Mouse (Mus musculus): ENCODE data around the gene Pcdh19. TPM values are rescaled to one million over a fixed set of nuclear protein-coding genes. Genes with fewer than 3 reads are reported as not detected.
A peak's percentile ranks its signal among the peaks of the same experiment; 100 is the strongest.

Gene Pcdh19
- polyA plus RNA-seq, 1 experiment from 2014 or later, result 16.1 TPM

GRCm38 (mm10) chrX:133689576-133690250, 926 bp upstream of the Pcdh19 start:
- ATAC-seq (ENCODE audit: low FRiP score), result 0 out of 2 replicates have a peak, but pooled peaks have one; percentile 6
- Histone ChIP-seq H3K4me1 (no peaks in the 10 kb centered on the region), H3K9me3 (replicated peaks) (no peaks in the 10 kb centered on the region), H3K4me2 (peak overlapping the region; percentile 79), H3K4me3 (replicated peaks) (peak overlapping the region; percentile 56), H3K36me3 (no peaks in the 10 kb centered on the region), H3K27me3 (replicated peaks) (no peaks in the 10 kb centered on the region), H3K9ac (replicated peaks) (peak overlapping the region; percentile 52), H3K27ac (replicated peaks) (peak overlapping the region; percentile 76)
- WGBS, result 22% methylated on average over 35 of the region's 35 CpGs

GRCm38 (mm10) chrX:133688156-133688555, 631 bp downstream of the Pcdh19 start:
- 17% methylated on average over 27 of the region's 31 CpGs for WGBS
- ATAC-seq (ENCODE audit: low FRiP score), result peak; percentile 0; the same call in 1 of the 2 replicates
- Histone ChIP-seq H3K4me1 (no peaks in the 10 kb centered on the region), H3K27me3 (replicated peaks) (no peaks in the 10 kb centered on the region), H3K36me3 (no peaks in the 10 kb centered on the region), H3K9me3 (replicated peaks) (no peaks in the 10 kb centered on the region), H3K9ac (replicated peaks) (peak overlapping the region; percentile 55), H3K27ac (replicated peaks) (peak overlapping the region; percentile 82), H3K4me3 (replicated peaks) (peak overlapping the region; percentile 56), H3K4me2 (peak overlapping the region; percentile 79)

- Histone ChIP-seq H3K27me3 (replicated peaks) (no peaks in the 10 kb centered on the region), H3K27ac (replicated peaks) (peak overlapping the region; percentile 82; the same call in 1 of the 2 replicates), H3K9ac (replicated peaks) (peak overlapping the region; percentile 55), H3K4me2 (peak overlapping the region; percentile 79), H3K9me3 (replicated peaks) (no peaks in the 10 kb centered on the region), H3K4me1 (no peaks in the 10 kb centered on the region), H3K4me3 (replicated peaks) (peak overlapping the region; percentile 56), H3K36me3 (no peaks in the 10 kb centered on the region)
- 28% methylated on average over 32 of the region's 37 CpGs for WGBS
- peak; percentile 18; the same call in 1 of the 2 replicates for ATAC-seq (ENCODE audit: low FRiP score)
These were observed 1.1 kb downstream of the Pcdh19 start for GRCm38 (mm10) chrX:133687666-133688151.

- H3K36me3 ChIP-seq, result no peaks in the 10 kb centered on the region
- H3K4me2 ChIP-seq, result peak overlapping the region; percentile 79
- H3K4me3 ChIP-seq (replicated peaks), result peak overlapping the region; percentile 56
- H3K27me3 ChIP-seq (replicated peaks), result no peaks in the 10 kb centered on the region
- H3K9ac ChIP-seq (replicated peaks), result peak overlapping the region; percentile 55
- WGBS, result 24% methylated on average over 55 of the region's 55 CpGs
- H3K4me1 ChIP-seq, result no peaks in the 10 kb centered on the region
- H3K27ac ChIP-seq (replicated peaks), result no peak overlapping the region
- no peak for ATAC-seq (ENCODE audit: low FRiP score)
- H3K9me3 ChIP-seq (replicated peaks), result no peaks in the 10 kb centered on the region
These were observed 2.1 kb downstream of the Pcdh19 start for GRCm38 (mm10) chrX:133686533-133687311.

- H3K36me3 ChIP-seq, result no peaks in the 10 kb centered on the region
- H3K4me3 ChIP-seq (replicated peaks), result peak overlapping the region; percentile 56
- no peak overlapping the region for H3K27ac ChIP-seq (replicated peaks)
- 34% methylated on average over 12 of the region's 12 CpGs for WGBS
- H3K27me3 ChIP-seq (replicated peaks), result no peaks in the 10 kb centered on the region
- no peak overlapping the region for H3K9ac ChIP-seq (replicated peaks)
- peak overlapping the region; percentile 79 for H3K4me2 ChIP-seq
- H3K4me1 ChIP-seq, result no peaks in the 10 kb centered on the region
- no peak for ATAC-seq (ENCODE audit: low FRiP score)
- no peaks in the 10 kb centered on the region for H3K9me3 ChIP-seq (replicated peaks)
These were observed 3.2 kb downstream of the Pcdh19 start for GRCm38 (mm10) chrX:133685572-133685971.

GRCm38 (mm10) chrX:133683961-133684360, 4.8 kb downstream of the Pcdh19 start:
- Histone ChIP-seq H3K9me3 (replicated peaks) (no peaks in the 10 kb centered on the region), H3K4me1 (no peaks in the 10 kb centered on the region), H3K27me3 (replicated peaks) (no peaks in the 10 kb centered on the region), H3K4me3 (replicated peaks) (peak overlapping the region; percentile 56), H3K36me3 (no peaks in the 10 kb centered on the region), H3K27ac (replicated peaks) (no peak overlapping the region), H3K9ac (replicated peaks) (no peak overlapping the region), H3K4me2 (peak overlapping the region; percentile 79)
- 45% methylated on average over 3 of the region's 3 CpGs for WGBS
- no peak for ATAC-seq (ENCODE audit: low FRiP score)

- no peak for ATAC-seq (ENCODE audit: low FRiP score)
- H3K4me1 ChIP-seq, result no peaks in the 10 kb centered on the region
- WGBS, result 21% methylated on average over 2 of the region's 2 CpGs
These were observed 13.7 kb downstream of the Pcdh19 start for GRCm38 (mm10) chrX:133675121-133675520.

GRCm38 (mm10) chrX:133673796-133674195, 15.0 kb downstream of the Pcdh19 start:
- Histone ChIP-seq H3K4me3 (replicated peaks) (no peak overlapping the region), H3K4me1 (no peaks in the 10 kb centered on the region), H3K27me3 (replicated peaks) (0 out of 2 replicates have a peak, but pooled peaks cover 5% of the 10 kb centered on the region), H3K9ac (replicated peaks) (no peak overlapping the region), H3K4me2 (no peak overlapping the region), H3K36me3 (no peaks in the 10 kb centered on the region), H3K27ac (replicated peaks) (no peak overlapping the region), H3K9me3 (replicated peaks) (no peaks in the 10 kb centered on the region)
- ATAC-seq (ENCODE audit: low FRiP score), result no peak
- WGBS, result 36% methylated on average over 3 of the region's 3 CpGs

More at GRCm38 (mm10) chrX:133675121-133675520, 13.7 kb downstream of the Pcdh19 start:
- no peak overlapping the region for H3K4me2 ChIP-seq
- H3K9ac ChIP-seq (replicated peaks), result no peak overlapping the region
- H3K4me3 ChIP-seq (replicated peaks), result no peak overlapping the region
- H3K27me3 ChIP-seq (replicated peaks), result 0 out of 2 replicates have a peak, but pooled peaks cover 5% of the 10 kb centered on the region
- no peak overlapping the region for H3K27ac ChIP-seq (replicated peaks)
- H3K36me3 ChIP-seq, result no peaks in the 10 kb centered on the region
- H3K9me3 ChIP-seq (replicated peaks), result no peaks in the 10 kb centered on the region

GRCm38 (mm10) chrX:133660111-133660510, 28.7 kb downstream of the Pcdh19 start:
- no peak overlapping the region for H3K4me3 ChIP-seq (replicated peaks)

GRCm38 (mm10) chrX:133657308-133658302, 31.2 kb downstream of the Pcdh19 start:
- H3K9me3 ChIP-seq (replicated peaks), result no peaks in the 10 kb centered on the region
- peaks cover 8% of the 10 kb centered on the region; the same call in 1 of the 2 replicates for H3K27me3 ChIP-seq (replicated peaks)
- no peak overlapping the region for H3K4me3 ChIP-seq (replicated peaks)
- ATAC-seq (ENCODE audit: low FRiP score), result peak; percentile 14; the same call in 1 of the 2 replicates
- 21% methylated on average over 9 of the region's 9 CpGs for whole genome bisulfite sequencing
- peak overlapping the region; percentile 46 for H3K4me2 ChIP-seq
- H3K9ac ChIP-seq (replicated peaks), result no peak overlapping the region
- H3K27ac ChIP-seq (replicated peaks), result no peak overlapping the region
- no peaks in the 10 kb centered on the region for H3K36me3 ChIP-seq
- no peaks in the 10 kb centered on the region for H3K4me1 ChIP-seq

More at GRCm38 (mm10) chrX:133660111-133660510, 28.7 kb downstream of the Pcdh19 start:
- WGBS, result 59% methylated on average over 5 of the region's 5 CpGs
- H3K4me2 ChIP-seq, result no peak overlapping the region
- no peaks in the 10 kb centered on the region for H3K9me3 ChIP-seq (replicated peaks)
- ATAC-seq (ENCODE audit: low FRiP score), result no peak
- no peaks in the 10 kb centered on the region for H3K4me1 ChIP-seq
- H3K27ac ChIP-seq (replicated peaks), result no peak overlapping the region
- peaks cover 8% of the 10 kb centered on the region; the same call in 1 of the 2 replicates for H3K27me3 ChIP-seq (replicated peaks)
- H3K36me3 ChIP-seq, result no peaks in the 10 kb centered on the region
- H3K9ac ChIP-seq (replicated peaks), result no peak overlapping the region
